Mouse (Mus musculus): ENCODE results near the gene Emc10. TPM values are rescaled to one million over a fixed set of nuclear protein-coding genes. Genes with fewer than 3 reads are reported as not detected.

The Emc10 gene
- polyA plus RNA-seq, 1 experiment from 2014 or later: 129 TPM

- Histone ChIP-seq H3K9me3 (no peaks in the 10 kb centered on the region), H3K27ac (no peak overlapping the region), H3K4me1 (replicated peaks) (peaks cover 59% of the 10 kb centered on the region), H3K9ac (replicated peaks) (peak overlapping the region; percentile 32; the same call in 1 of the 2 replicates), H3K36me3 (no peaks in the 10 kb centered on the region), H3K4me2 (replicated peaks) (no peak overlapping the region), H3K27me3 (peaks cover 18% of the 10 kb centered on the region), H3K4me3 (replicated peaks) (no peak overlapping the region)
- ATAC-seq: no peak
- 66% methylated on average over 9 of the region's 9 CpGs for WGBS
Measured at GRCm38 (mm10) chr7:44472961-44473646, 23.2 kb downstream of the Emc10 start.

GRCm38 (mm10) chr7:44472558-44472885 is 23.8 kb downstream of the Emc10 start:
- Histone ChIP-seq H3K9me3 (no peaks in the 10 kb centered on the region), H3K9ac (replicated peaks) (no peak overlapping the region), H3K27me3 (peaks cover 13% of the 10 kb centered on the region), H3K4me1 (replicated peaks) (peaks cover 59% of the 10 kb centered on the region), H3K36me3 (no peaks in the 10 kb centered on the region), H3K4me2 (replicated peaks) (no peak overlapping the region), H3K4me3 (replicated peaks) (no peak overlapping the region), H3K27ac (no peak overlapping the region; the same call in 1 of the 2 replicates)
- ATAC-seq: no peak
- 17% methylated on average over 1 of the region's 1 CpGs for WGBS

- Histone ChIP-seq H3K4me2 (replicated peaks) (no peak overlapping the region), H3K27me3 (peaks cover 8% of the 10 kb centered on the region; the same call in 1 of the 2 replicates), H3K4me3 (replicated peaks) (no peak overlapping the region), H3K4me1 (replicated peaks) (peaks cover 64% of the 10 kb centered on the region), H3K27ac (no peak overlapping the region; the same call in 1 of the 2 replicates), H3K36me3 (no peaks in the 10 kb centered on the region), H3K9ac (replicated peaks) (no peak overlapping the region), H3K9me3 (no peaks in the 10 kb centered on the region)
- no peak for ATAC-seq
- 55% methylated on average over 6 of the region's 6 CpGs for WGBS
Measured at GRCm38 (mm10) chr7:44471880-44472557, 24.3 kb downstream of the Emc10 start.

- Histone ChIP-seq H3K4me3 (replicated peaks) (no peak overlapping the region), H3K9me3 (no peaks in the 10 kb centered on the region), H3K27me3 (0 out of 2 replicates have a peak, but pooled peaks cover 2% of the 10 kb centered on the region), H3K36me3 (no peaks in the 10 kb centered on the region), H3K9ac (replicated peaks) (no peak overlapping the region), H3K4me2 (replicated peaks) (no peak overlapping the region), H3K4me1 (replicated peaks) (peaks cover 73% of the 10 kb centered on the region), H3K27ac (no peak overlapping the region)
- WGBS: 86% methylated on average over 16 of the region's 16 CpGs
- no peak for ATAC-seq
Measured at GRCm38 (mm10) chr7:44470696-44471612, 25.4 kb downstream of the Emc10 start.

- no peak overlapping the region for H3K4me3 ChIP-seq (replicated peaks)
- H3K9me3 ChIP-seq: no peaks in the 10 kb centered on the region
- H3K4me2 ChIP-seq (replicated peaks): peak overlapping the region; percentile 74; the same call in 1 of the 2 replicates
- ATAC-seq: no peak
- no peaks in the 10 kb centered on the region for H3K27me3 ChIP-seq
- WGBS: 90% methylated on average over 16 of the region's 16 CpGs
- no peaks in the 10 kb centered on the region for H3K36me3 ChIP-seq
- H3K27ac ChIP-seq: peak overlapping the region; percentile 92
- peaks cover 77% of the 10 kb centered on the region for H3K4me1 ChIP-seq (replicated peaks)
- H3K9ac ChIP-seq (replicated peaks): peak overlapping the region; percentile 11; the same call in 1 of the 2 replicates
Measured at GRCm38 (mm10) chr7:44469677-44470675, 26.4 kb downstream of the Emc10 start.

- Histone ChIP-seq H3K36me3 (peaks cover 6% of the 10 kb centered on the region), H3K9ac (replicated peaks) (peak overlapping the region; percentile 69), H3K4me1 (replicated peaks) (peaks cover 77% of the 10 kb centered on the region), H3K27ac (peak overlapping the region; percentile 92), H3K27me3 (no peaks in the 10 kb centered on the region), H3K4me3 (replicated peaks) (peak overlapping the region; percentile 51), H3K9me3 (no peaks in the 10 kb centered on the region), H3K4me2 (replicated peaks) (peak overlapping the region; percentile 74)
- 58% methylated on average over 15 of the region's 15 CpGs for WGBS
- ATAC-seq: no peak
Measured at GRCm38 (mm10) chr7:44468644-44469285, 27.6 kb downstream of the Emc10 start.

- 1% methylated on average over 42 of the region's 42 CpGs for WGBS
- H3K4me3 ChIP-seq (replicated peaks): peak within 1 kb of the TSS; percentile 51
- no peaks in the 10 kb centered on the region for H3K27me3 ChIP-seq
- peak within 1 kb of the TSS; percentile 92 for H3K27ac ChIP-seq
- peak within 1 kb of the TSS; percentile 74 for H3K4me2 ChIP-seq (replicated peaks)
- peak; percentile 96 for ATAC-seq
- peaks cover 78% of the 10 kb centered on the region for H3K4me1 ChIP-seq (replicated peaks)
- peaks cover 14% of the 10 kb centered on the region for H3K36me3 ChIP-seq
- H3K9me3 ChIP-seq: no peaks in the 10 kb centered on the region
- peak within 1 kb of the TSS; percentile 69 for H3K9ac ChIP-seq (replicated peaks)
Measured at GRCm38 (mm10) chr7:44467811-44468411, 28.4 kb downstream of the Emc10 start, which contains the start of gene Josd2. Gene Josd2 (plus strand): TSS chr7:44467980.

- Histone ChIP-seq H3K4me1 (replicated peaks) (peaks cover 78% of the 10 kb centered on the region), H3K9ac (replicated peaks) (no peak overlapping the region), H3K4me3 (replicated peaks) (no peak overlapping the region), H3K9me3 (no peaks in the 10 kb centered on the region), H3K27ac (peak overlapping the region; percentile 92), H3K27me3 (0 out of 2 replicates have a peak, but pooled peaks cover 1% of the 10 kb centered on the region), H3K4me2 (replicated peaks) (no peak overlapping the region), H3K36me3 (peaks cover 24% of the 10 kb centered on the region)
- peak; percentile 1; the same call in 1 of the 2 replicates for ATAC-seq
- 78% methylated on average over 16 of the region's 16 CpGs for WGBS
Measured at GRCm38 (mm10) chr7:44466888-44467311, 29.4 kb downstream of the Emc10 start.

GRCm38 (mm10) chr7:44466006-44466887 is 30.1 kb downstream of the Emc10 start:
- no peak overlapping the region for H3K9ac ChIP-seq (replicated peaks)
- H3K4me1 ChIP-seq (replicated peaks): peaks cover 78% of the 10 kb centered on the region

More at GRCm38 (mm10) chr7:44466006-44466887, 30.1 kb downstream of the Emc10 start:
- peaks cover 31% of the 10 kb centered on the region for H3K36me3 ChIP-seq
- no peak overlapping the region for H3K4me2 ChIP-seq (replicated peaks)
- H3K9me3 ChIP-seq: no peaks in the 10 kb centered on the region
- peaks cover 8% of the 10 kb centered on the region; the same call in 1 of the 2 replicates for H3K27me3 ChIP-seq
- no peak for ATAC-seq
- H3K4me3 ChIP-seq (replicated peaks): no peak overlapping the region
- WGBS: 76% methylated on average over 10 of the region's 10 CpGs
- H3K27ac ChIP-seq: peak overlapping the region; percentile 92

Measured in midbrain, embryonic 13.5 days (tissue).